Mouse (Mus musculus) limb, embryonic 10.5 days (tissue): Measurements from ENCODE around the gene Gpr108. TPM values are rescaled to one million over a fixed set of nuclear protein-coding genes. Genes with fewer than 3 reads are reported as not detected.

ENCODE experiments used
- DNase-seq: peaks from one replicate; pipeline ENCODE4 v3.0.0-alpha.2; 2017; ENCODE audit warnings: low spot score
- H3K27ac ChIP-seq: fragments of 300-500 bp; sonication (generic); 2 replicates; pipeline ENCODE4 v1.5.1; 2016; ENCODE audit warnings: mild to moderate bottlenecking
- H3K27me3 ChIP-seq: fragments of 300-500 bp; sonication (generic); 2 replicates; pipeline ENCODE4 v1.6.1; 2016; ENCODE audit warnings: low read depth, mild to moderate bottlenecking; ENCODE audit not compliant: poor library complexity, severe bottlenecking
- H3K36me3 ChIP-seq: fragments of 300-500 bp; sonication (generic); 2 replicates; pipeline ENCODE4 v1.6.1; 2016; ENCODE audit warnings: mild to moderate bottlenecking, moderate library complexity
- H3K4me1 ChIP-seq: fragments of 300-500 bp; sonication (generic); 2 replicates; pipeline ENCODE4 v1.6.1; 2016
- H3K4me3 ChIP-seq: fragments of 300-500 bp; sonication (generic); 2 replicates; pipeline ENCODE4 v1.5.1; 2016; ENCODE audit warnings: mild to moderate bottlenecking, moderate library complexity
- H3K9me3 ChIP-seq: fragments of 300-500 bp; sonication (generic); replicated peaks from 2 replicates; pipeline ENCODE4 v1.6.1; 2016; ENCODE audit warnings: mild to moderate bottlenecking
- WGBS: fragments of 180-500 bp; shearing (Covaris S2); methylation state at CpG from one replicate; pipeline ENCODE4 v1.1.7; 2016; 5-methylcytosine and 5-hydroxymethylcytosine counted together
- polyA plus RNA-seq: library from polyadenylated mRNA; unstranded; fragments of >200 nt; fragmentation: Nextera tagmentation; extraction: Ambion mirVana; gene quantifications from 2 replicates; pipeline ENCODE4 v1.2.1, GENCODE M21; 2016

Gene Gpr108
- 24.7 and 26.7 TPM in 2 replicates for polyA plus RNA-seq

- no peaks in the 10 kb centered on the region for H3K9me3 ChIP-seq
- peaks cover 21% of the 10 kb centered on the region for H3K36me3 ChIP-seq
- 0% methylated on average over 12 of the region's 12 CpGs for WGBS
- peak within 1 kb of the TSS; percentile 70 for H3K4me3 ChIP-seq
- peak within 1 kb of the TSS; percentile 95 for H3K27ac ChIP-seq
- H3K27me3 ChIP-seq: no peaks in the 10 kb centered on the region
- peaks cover 32% of the 10 kb centered on the region for H3K4me1 ChIP-seq
- DNase-seq: peak; percentile 81
Observed at GRCm38 (mm10) chr17:57248201-57248699, at the start of gene Gpr108. Gene Gpr108 (minus strand): TSS chr17:57248446.

- DNase-seq: no peak
- H3K27ac ChIP-seq: no peak overlapping the region
- H3K4me3 ChIP-seq: no peak overlapping the region
- WGBS: 88% methylated on average over 12 of the region's 12 CpGs
- H3K4me1 ChIP-seq: no peaks in the 10 kb centered on the region
- H3K9me3 ChIP-seq: no peaks in the 10 kb centered on the region
- H3K27me3 ChIP-seq: no peaks in the 10 kb centered on the region
- H3K36me3 ChIP-seq: no peaks in the 10 kb centered on the region
Observed at GRCm38 (mm10) chr17:57297040-57297439, 48.8 kb upstream of the Gpr108 start.

- Histone ChIP-seq H3K36me3 (no peaks in the 10 kb centered on the region), H3K27ac (no peak overlapping the region), H3K27me3 (no peaks in the 10 kb centered on the region), H3K4me3 (no peak overlapping the region), H3K9me3 (no peaks in the 10 kb centered on the region), H3K4me1 (no peaks in the 10 kb centered on the region)
- DNase-seq: no peak
- 94% methylated on average over 9 of the region's 9 CpGs for WGBS
Observed at GRCm38 (mm10) chr17:57295935-57296334, 47.7 kb upstream of the Gpr108 start.

- H3K9me3 ChIP-seq: no peaks in the 10 kb centered on the region
- WGBS: 94% methylated on average over 9 of the region's 9 CpGs
- H3K4me3 ChIP-seq: no peak overlapping the region
- H3K27me3 ChIP-seq: no peaks in the 10 kb centered on the region
- no peak for DNase-seq
- no peak overlapping the region for H3K27ac ChIP-seq
- no peaks in the 10 kb centered on the region for H3K36me3 ChIP-seq
- H3K4me1 ChIP-seq: no peaks in the 10 kb centered on the region
Observed at GRCm38 (mm10) chr17:57292968-57293367, 44.7 kb upstream of the Gpr108 start.

GRCm38 (mm10) chr17:57292302-57292701 is 44.1 kb upstream of the Gpr108 start:
- H3K4me1 ChIP-seq: no peaks in the 10 kb centered on the region
- WGBS: 92% methylated on average over 2 of the region's 2 CpGs
- H3K9me3 ChIP-seq: no peaks in the 10 kb centered on the region
- H3K36me3 ChIP-seq: no peaks in the 10 kb centered on the region
- H3K27ac ChIP-seq: no peak overlapping the region
- no peaks in the 10 kb centered on the region for H3K27me3 ChIP-seq
- no peak for DNase-seq
- no peak overlapping the region for H3K4me3 ChIP-seq

- no peak for DNase-seq
- H3K27me3 ChIP-seq: no peaks in the 10 kb centered on the region
- no peaks in the 10 kb centered on the region for H3K36me3 ChIP-seq
- H3K4me1 ChIP-seq: no peaks in the 10 kb centered on the region
- H3K9me3 ChIP-seq: no peaks in the 10 kb centered on the region
- no peak overlapping the region for H3K4me3 ChIP-seq
- H3K27ac ChIP-seq: no peak overlapping the region
- WGBS: 79% methylated on average over 7 of the region's 7 CpGs
Observed at GRCm38 (mm10) chr17:57290671-57291055, 42.4 kb upstream of the Gpr108 start.

GRCm38 (mm10) chr17:57290001-57290670 is 41.9 kb upstream of the Gpr108 start:
- no peak for DNase-seq
- H3K4me1 ChIP-seq: no peaks in the 10 kb centered on the region
- H3K27me3 ChIP-seq: no peaks in the 10 kb centered on the region
- no peak overlapping the region for H3K27ac ChIP-seq
- no peaks in the 10 kb centered on the region for H3K36me3 ChIP-seq
- no peaks in the 10 kb centered on the region for H3K9me3 ChIP-seq
- 82% methylated on average over 9 of the region's 9 CpGs for WGBS
- no peak overlapping the region for H3K4me3 ChIP-seq

- no peak overlapping the region for H3K4me3 ChIP-seq
- DNase-seq: no peak
- H3K36me3 ChIP-seq: no peaks in the 10 kb centered on the region
- no peaks in the 10 kb centered on the region for H3K9me3 ChIP-seq
- WGBS: 86% methylated on average over 5 of the region's 5 CpGs
- no peak overlapping the region for H3K27ac ChIP-seq
- H3K27me3 ChIP-seq: no peaks in the 10 kb centered on the region
- no peaks in the 10 kb centered on the region for H3K4me1 ChIP-seq
Observed at GRCm38 (mm10) chr17:57289252-57289651, 41.0 kb upstream of the Gpr108 start.

- no peaks in the 10 kb centered on the region for H3K36me3 ChIP-seq
- no peak overlapping the region for H3K4me3 ChIP-seq
- WGBS: 84% methylated on average over 8 of the region's 8 CpGs
- no peaks in the 10 kb centered on the region for H3K4me1 ChIP-seq
- no peaks in the 10 kb centered on the region for H3K27me3 ChIP-seq
- H3K9me3 ChIP-seq: no peaks in the 10 kb centered on the region
- no peak overlapping the region for H3K27ac ChIP-seq
- DNase-seq: no peak
Observed at GRCm38 (mm10) chr17:57286718-57287355, 38.6 kb upstream of the Gpr108 start.

GRCm38 (mm10) chr17:57285077-57285476 is 36.8 kb upstream of the Gpr108 start:
- H3K36me3 ChIP-seq: no peaks in the 10 kb centered on the region
- 67% methylated on average over 2 of the region's 2 CpGs for WGBS
- H3K27ac ChIP-seq: no peak overlapping the region
- peaks cover 4% of the 10 kb centered on the region; the same call in 1 of the 2 replicates for H3K27me3 ChIP-seq
- no peak overlapping the region for H3K4me3 ChIP-seq
- no peaks in the 10 kb centered on the region for H3K9me3 ChIP-seq
- no peaks in the 10 kb centered on the region for H3K4me1 ChIP-seq
- DNase-seq: no peak

- Histone ChIP-seq H3K36me3 (no peaks in the 10 kb centered on the region), H3K9me3 (no peaks in the 10 kb centered on the region), H3K27ac (no peak overlapping the region), H3K4me3 (no peak overlapping the region), H3K27me3 (peaks cover 16% of the 10 kb centered on the region), H3K4me1 (0 out of 2 replicates have a peak, but pooled peaks cover 1% of the 10 kb centered on the region)
- 80% methylated on average over 5 of the region's 5 CpGs for WGBS
- no peak for DNase-seq
Observed at GRCm38 (mm10) chr17:57283906-57284305, 35.7 kb upstream of the Gpr108 start.

- H3K27ac ChIP-seq: no peak overlapping the region
- H3K27me3 ChIP-seq: peaks cover 41% of the 10 kb centered on the region
- peaks cover 14% of the 10 kb centered on the region for H3K4me1 ChIP-seq
- no peaks in the 10 kb centered on the region for H3K36me3 ChIP-seq
- H3K4me3 ChIP-seq: no peak overlapping the region
- H3K9me3 ChIP-seq: no peaks in the 10 kb centered on the region
- no peak for DNase-seq
- WGBS: 80% methylated on average over 3 of the region's 3 CpGs
Observed at GRCm38 (mm10) chr17:57280411-57280810, 32.2 kb upstream of the Gpr108 start.

GRCm38 (mm10) chr17:57279591-57280224 is 31.5 kb upstream of the Gpr108 start:
- peaks cover 21% of the 10 kb centered on the region for H3K4me1 ChIP-seq
- no peak for DNase-seq
- 58% methylated on average over 9 of the region's 9 CpGs for WGBS
- H3K27ac ChIP-seq: no peak overlapping the region
- H3K27me3 ChIP-seq: peaks cover 48% of the 10 kb centered on the region
- H3K36me3 ChIP-seq: no peaks in the 10 kb centered on the region
- no peak overlapping the region for H3K4me3 ChIP-seq
- H3K9me3 ChIP-seq: no peaks in the 10 kb centered on the region
